Comparison of ENCODE assay signal across 8 mouse cellular contexts in genomic region chr1:131963085-131963951, GRCm38 (mm10). TPM values are rescaled to one million over a fixed set of nuclear protein-coding genes. Genes with fewer than 3 reads are reported as not detected.
A peak's percentile ranks its signal among the peaks of the same experiment; 100 is the strongest.
DNase-seq lines count a peak whose midpoint lies in the region; ATAC-seq and TF ChIP-seq lines count a peak whose summit lies in the region.

No protein-coding gene starts in this region.

- H3K4me1 ChIP-seq in MEL (ENCODE audit: control insufficient read depth in 1 of 2, insufficient read depth in 2 of 2, low read length in 2 of 2), result peaks cover 24% of the 10 kb centered on the region in 2 experiments
- no peaks in the 10 kb centered on the region for H3K4me1 ChIP-seq in embryonic fibroblast, embryonic 13.5 days (ENCODE audit: control insufficient read depth, insufficient read depth, low read length)
- H3K4me1 ChIP-seq in hindbrain, postnatal 0 days (ENCODE audit: insufficient read depth, low read length), result peaks cover 6% of the 10 kb centered on the region

- TF ChIP-seq CTCF in MEL (IDR thresholded peaks at IDR 0.05 in 2 of 3, conservative IDR thresholded peaks at IDR 0.05 in 1 of 3; ENCODE audit: control insufficient read depth in 1 of 3, insufficient read depth in 1 of 3, low read depth in 2 of 3, low read length in 3 of 3, poor library complexity in 1 of 3, severe bottlenecking in 1 of 3), result no peak
- no peak for TF ChIP-seq CTCF in embryonic fibroblast, embryonic 13.5 days (IDR thresholded peaks at IDR 0.05; ENCODE audit: borderline replicate concordance, insufficient read depth, low read length)
- no peak for TF ChIP-seq CTCF in hindbrain, postnatal 0 days (IDR thresholded peaks at IDR 0.05; ENCODE audit: low read depth)

- ATAC-seq in hindbrain, postnatal 0 days, result peak; percentile 72
- no peak for ATAC-seq in inflammation-experienced regulatory T-cells, adult 6 months

- no peak for TF ChIP-seq RAD21 in MEL (IDR thresholded peaks at IDR 0.05; ENCODE audit: low read depth, low read length)

- H3K9me3 ChIP-seq in MEL (replicated peaks; ENCODE audit: insufficient read depth, low read length), result no peaks in the 10 kb centered on the region
- no peaks in the 10 kb centered on the region for H3K9me3 ChIP-seq in hindbrain, postnatal 0 days (ENCODE audit: low read length)

- no peak for TF ChIP-seq EP300 in MEL (IDR thresholded peaks at IDR 0.05; ENCODE audit: low read depth in 1 of 2, low read length in 2 of 2)

- DNase-seq in cerebellum, postnatal 25 days, result peak; percentile 21 to 23
- DNase-seq in cerebellum, postnatal 4 days (ENCODE audit: low spot score in 2 of 2), result no peak
- DNase-seq in MEL (ENCODE audit: low read depth, low spot score), result peak; percentile 77
- DNase-seq in hindbrain, postnatal 0 days (ENCODE audit: low spot score), result no peak
- peak; percentile 39 to 61 for DNase-seq in lung, postnatal 4 days
- DNase-seq in ovary, postnatal 14 days (ENCODE audit: low spot score), result no peak

- 1% methylated on average over 45 of the region's 76 CpGs for WGBS in hindbrain, postnatal 0 days

- no peaks in the 10 kb centered on the region for H3K27me3 ChIP-seq in MEL (ENCODE audit: control insufficient read depth in 1 of 2, insufficient read depth in 2 of 2, low read length in 2 of 2)
- 0 out of 2 replicates have a peak, but pooled peaks cover 3% of the 10 kb centered on the region for H3K27me3 ChIP-seq in hindbrain, postnatal 0 days (ENCODE audit: insufficient read depth, low read length)

- H3K36me3 ChIP-seq in MEL (ENCODE audit: control insufficient read depth in 1 of 2, insufficient read depth in 2 of 2, low read length in 2 of 2), result peaks cover 0 to 36% of the 10 kb centered on the region in 2 experiments; a peak in 3 of 4 replicates
- no peaks in the 10 kb centered on the region for H3K36me3 ChIP-seq in hindbrain, postnatal 0 days (ENCODE audit: insufficient read depth, low read length)

- peaks cover 50% of the 10 kb centered on the region for H3K79me2 ChIP-seq in MEL (ENCODE audit: control insufficient read depth, insufficient read depth, low read length, poor library complexity)

- peak overlapping the region; percentile 74 for H3K9ac ChIP-seq in MEL (ENCODE audit: control insufficient read depth, low read depth, low read length, poor library complexity, severe bottlenecking)
- peak overlapping the region; percentile 29 for H3K9ac ChIP-seq in hindbrain, postnatal 0 days (replicated peaks; ENCODE audit: low read length)

- H3K4me2 ChIP-seq in hindbrain, postnatal 0 days (ENCODE audit: low read depth, low read length), result peak overlapping the region; percentile 90

- no peak for TF ChIP-seq POLR2A in MEL (IDR thresholded peaks at IDR 0.05; ENCODE audit: control insufficient read depth in 1 of 2, insufficient read depth in 1 of 2, low read depth in 1 of 2, low read length in 2 of 2, poor library complexity in 1 of 2)
- no peak for TF ChIP-seq POLR2A in embryonic fibroblast, embryonic 13.5 days (IDR thresholded peaks at IDR 0.05; ENCODE audit: low read depth, low read length)

- H3K4me3 ChIP-seq in MEL (ENCODE audit: control insufficient read depth in 1 of 2, insufficient read depth in 1 of 2, low read depth in 2 of 2, low read length in 2 of 2), result peak overlapping the region; percentile 69 to 93
- peak overlapping the region; percentile 60 for H3K4me3 ChIP-seq in embryonic fibroblast, embryonic 13.5 days (ENCODE audit: insufficient read depth, low read length)
- peak overlapping the region; percentile 51 for H3K4me3 ChIP-seq in hindbrain, postnatal 0 days (ENCODE audit: low read length)

- peak overlapping the region; percentile 76 for H3K27ac ChIP-seq in MEL (ENCODE audit: control insufficient read depth, low read depth, low read length)
- H3K27ac ChIP-seq in embryonic fibroblast, embryonic 13.5 days (ENCODE audit: insufficient read depth, low read length), result no peak overlapping the region
- no peak overlapping the region for H3K27ac ChIP-seq in hindbrain, postnatal 0 days

TF ChIP-seq in MEL, 35 proteins besides CTCF, POLR2A, EP300 and RAD21:
- TF ChIP-seq TAL1 (IDR thresholded peaks at IDR 0.05; ENCODE audit: low read length), result no peak
- TF ChIP-seq ELF1 (IDR thresholded peaks at IDR 0.05; ENCODE audit: low read depth, low read length), result no peak
- TF ChIP-seq NELFE (IDR thresholded peaks at IDR 0.05; ENCODE audit: low read depth, low read length), result no peak
- TF ChIP-seq MXI1 (IDR thresholded peaks at IDR 0.05; ENCODE audit: low read depth, low read length), result no peak; the same call in 1 of the 2 replicates
- no peak for TF ChIP-seq TBP (IDR thresholded peaks at IDR 0.05; ENCODE audit: low read depth, low read length)
- no peak for TF ChIP-seq KAT2A (conservative IDR thresholded peaks at IDR 0.05; ENCODE audit: low read depth, low read length)
- no peak for TF ChIP-seq UBTF (IDR thresholded peaks at IDR 0.05; ENCODE audit: borderline replicate concordance, insufficient read depth, low read depth, low read length)
- TF ChIP-seq CHD1 (IDR thresholded peaks at IDR 0.05; ENCODE audit: low read depth, low read length), result no peak; the same call in 1 of the 2 replicates
- no peak for TF ChIP-seq CHD2 (IDR thresholded peaks at IDR 0.05; ENCODE audit: low read length)
- TF ChIP-seq NRF1 (IDR thresholded peaks at IDR 0.05; ENCODE audit: insufficient read depth, low read depth, low read length, poor library complexity, severe bottlenecking), result no peak
- no peak for TF ChIP-seq HCFC1 (IDR thresholded peaks at IDR 0.05; ENCODE audit: low read depth, low read length)
- TF ChIP-seq ZKSCAN1 (IDR thresholded peaks at IDR 0.05; ENCODE audit: low read depth, low read length), result no peak
- no peak for TF ChIP-seq ZC3H11A (IDR thresholded peaks at IDR 0.05; ENCODE audit: low read depth, low read length)
- TF ChIP-seq MAX (IDR thresholded peaks at IDR 0.05; ENCODE audit: low read length), result no peak
- TF ChIP-seq POLR2AphosphoS2 (IDR thresholded peaks at IDR 0.05; ENCODE audit: low read length), result no peak; the same call in 1 of the 2 replicates
- no peak for TF ChIP-seq BHLHE40 (IDR thresholded peaks at IDR 0.05; ENCODE audit: borderline replicate concordance, low read depth, low read length)
- TF ChIP-seq JUND (IDR thresholded peaks at IDR 0.05; ENCODE audit: low read depth, low read length), result no peak

RNA-seq across cellular contexts. Expression of gene Slc45a3, which starts 0.6 kb away (rescaled TPM):
- total RNA-seq in MEL (2012; rRNA removed), result 34.1 and 40.7 TPM in 2 replicates
- 10 to 100 TPM in 1 of 2 experiments, not detected in 1; 15.6 TPM for polyA plus RNA-seq in MEL (2012; ENCODE audit: insufficient read depth in 1 of 2, insufficient read length in 2 of 2, low read depth in 1 of 2, low replicate concordance in 2 of 2, missing spikeins in 1 of 2)
- polyA plus RNA-seq in embryonic fibroblast, embryonic 13.5 days (2011; ENCODE audit: insufficient read length, low read depth, missing spikeins), result 0.30 TPM in 1 of 2 replicates, not detected in the other
- total RNA-seq in hindbrain, postnatal 0 days (2014; rRNA removed), result 1.3 and 2.0 TPM in 2 replicates
- polyA plus RNA-seq in hindbrain, postnatal 0 days (2015; fragmentation: Nextera tagmentation; extraction: Ambion mirVana), result 0.28 and 0.37 TPM in 2 replicates
- not detected for polyA plus RNA-seq in inflammation-experienced regulatory T-cells, adult 6 months (2017; shearing (Covaris generic))

RNA-seq across cellular contexts. Expression of gene Elk4, which starts 44.1 kb away (rescaled TPM):
- 18.8 and 19.4 TPM in 2 replicates for total RNA-seq in MEL (2012; rRNA removed)
- 100 to 1,000 TPM in 1 of 2 experiments, 10 to 100 TPM in 1; 20.3 to 191 TPM for polyA plus RNA-seq in MEL (2012; ENCODE audit: insufficient read depth in 1 of 2, insufficient read length in 2 of 2, low read depth in 1 of 2, low replicate concordance in 2 of 2, missing spikeins in 1 of 2)
- 90.0 and 109 TPM in 2 replicates for polyA plus RNA-seq in embryonic fibroblast, embryonic 13.5 days (2011; ENCODE audit: insufficient read length, low read depth, missing spikeins)
- total RNA-seq in hindbrain, postnatal 0 days (2014; rRNA removed), result 18.8 and 22.4 TPM in 2 replicates
- polyA plus RNA-seq in hindbrain, postnatal 0 days (2015; fragmentation: Nextera tagmentation; extraction: Ambion mirVana), result 8.0 and 8.2 TPM in 2 replicates
- polyA plus RNA-seq in inflammation-experienced regulatory T-cells, adult 6 months (2017; shearing (Covaris generic)), result 10 to 100 TPM; 50.1 to 81.8 (median 79.3) TPM

RNA-seq across cellular contexts. Expression of gene Nucks1, which starts 53.0 kb away (rescaled TPM):
- 113 and 121 TPM in 2 replicates for total RNA-seq in MEL (2012; rRNA removed)
- 10 to 100 TPM; 53.7 to 84.0 TPM for polyA plus RNA-seq in MEL (2012; ENCODE audit: insufficient read depth in 1 of 2, insufficient read length in 2 of 2, low read depth in 1 of 2, low replicate concordance in 2 of 2, missing spikeins in 1 of 2)
- polyA plus RNA-seq in embryonic fibroblast, embryonic 13.5 days (2011; ENCODE audit: insufficient read length, low read depth, missing spikeins), result 132 and 180 TPM in 2 replicates
- total RNA-seq in hindbrain, postnatal 0 days (2014; rRNA removed), result 88.9 and 105 TPM in 2 replicates
- polyA plus RNA-seq in hindbrain, postnatal 0 days (2015; fragmentation: Nextera tagmentation; extraction: Ambion mirVana), result 54.1 and 58.0 TPM in 2 replicates
- 10 to 100 TPM; 36.5 to 67.7 (median 43.0) TPM for polyA plus RNA-seq in inflammation-experienced regulatory T-cells, adult 6 months (2017; shearing (Covaris generic))

Comparison
In these comparisons a context has a peak if more than half of its experiments do, and no peak if none do; other contexts are left out.
1. DNase-seq: peak in cerebellum, postnatal 25 days (2 of 2), MEL (single experiment) and lung, postnatal 4 days (2 of 2); none in cerebellum, postnatal 4 days (0 of 2), hindbrain, postnatal 0 days (single experiment) and ovary, postnatal 14 days (single experiment).
2. Peak in every context shown above with its lines, with median percentiles within 50 percentile points of each other: H3K4me3 ChIP-seq.